Mouse (Mus musculus): ENCODE results near the gene AC140267.1.
A peak's percentile ranks its signal among the peaks of the same experiment; 100 is the strongest.

Gene AC140267.1

DNA sequence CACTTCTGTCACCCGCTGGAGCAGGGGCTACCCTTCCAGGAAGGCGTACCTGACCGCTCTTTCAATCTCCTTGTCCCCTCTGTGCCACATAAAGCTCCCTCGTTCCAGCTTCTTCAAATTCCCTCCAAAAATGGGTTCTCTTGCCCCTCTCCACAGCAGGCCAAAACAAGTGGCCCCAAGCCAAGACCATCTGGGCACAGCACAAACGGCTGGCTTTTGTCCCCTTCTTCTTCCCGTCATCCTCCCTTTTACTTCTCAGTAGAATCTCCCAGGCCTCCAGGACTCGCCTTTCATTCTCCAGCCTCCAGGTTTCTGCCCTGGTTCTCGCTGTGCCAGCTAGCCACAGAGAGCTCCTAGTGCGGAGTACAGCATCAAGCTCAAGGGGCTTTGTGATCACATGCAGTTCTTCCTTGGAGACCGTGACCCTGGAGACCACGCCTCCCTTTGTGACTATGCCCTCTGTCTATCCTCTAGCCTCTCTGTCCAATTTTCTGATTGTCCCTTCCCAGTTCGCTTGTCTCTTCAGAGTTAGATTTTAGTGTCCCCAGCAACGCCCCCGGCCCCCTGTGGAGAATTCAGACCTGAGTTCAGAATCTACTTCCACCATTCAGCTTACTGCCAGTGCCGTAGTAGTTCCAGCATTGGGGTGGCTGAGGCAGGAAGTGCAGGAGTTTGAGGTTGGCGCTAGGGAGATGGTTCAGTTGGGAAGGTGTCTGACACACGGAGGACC, 7.4 kb upstream of the AC140267.1 start:
- no peak for DNase-seq (ENCODE audit: low spot score in 2 of 2)

DNA sequence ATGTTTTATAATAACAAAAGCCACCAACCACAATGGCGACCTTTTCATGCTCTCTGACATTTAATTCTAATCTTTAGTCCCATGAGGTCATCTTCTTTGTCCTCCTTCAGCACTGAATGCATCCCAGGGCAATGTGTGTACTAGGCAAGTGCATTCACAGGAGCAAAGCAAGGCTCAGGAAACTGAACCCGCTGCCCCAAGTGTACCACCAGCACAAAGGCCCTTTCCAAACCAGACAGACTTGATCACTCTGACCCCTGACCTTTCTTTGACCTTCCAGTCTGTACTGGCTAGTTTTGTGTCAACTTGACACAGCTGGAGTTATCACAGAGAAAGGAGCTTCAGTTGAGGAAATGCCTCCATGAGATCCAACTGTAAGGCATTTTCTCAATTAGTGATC, 3.3 kb upstream of the AC140267.1 start:
- no peak for DNase-seq (ENCODE audit: low spot score in 2 of 2)

DNA sequence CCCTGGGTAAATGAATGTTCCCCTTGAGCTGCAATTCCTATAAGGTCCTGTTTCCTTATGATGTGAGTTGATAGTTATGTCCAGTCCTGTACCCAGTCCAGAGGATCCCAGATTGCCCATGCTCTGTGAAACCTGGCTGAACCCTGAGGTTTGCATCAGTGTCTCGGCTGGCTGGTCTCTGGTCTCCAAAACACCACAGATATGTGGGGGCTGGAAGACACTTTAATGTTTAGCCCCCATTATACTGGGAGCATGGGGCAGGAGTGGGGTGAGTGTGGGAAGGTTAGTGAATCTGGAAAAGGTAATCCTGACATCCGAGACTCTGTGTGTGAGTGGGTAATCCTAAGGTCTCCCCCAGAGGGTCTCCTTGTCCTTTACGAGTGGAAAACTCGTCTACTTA, 2.6 kb upstream of the AC140267.1 start:
- DNase-seq (ENCODE audit: low spot score in 2 of 2): no peak

DNA sequence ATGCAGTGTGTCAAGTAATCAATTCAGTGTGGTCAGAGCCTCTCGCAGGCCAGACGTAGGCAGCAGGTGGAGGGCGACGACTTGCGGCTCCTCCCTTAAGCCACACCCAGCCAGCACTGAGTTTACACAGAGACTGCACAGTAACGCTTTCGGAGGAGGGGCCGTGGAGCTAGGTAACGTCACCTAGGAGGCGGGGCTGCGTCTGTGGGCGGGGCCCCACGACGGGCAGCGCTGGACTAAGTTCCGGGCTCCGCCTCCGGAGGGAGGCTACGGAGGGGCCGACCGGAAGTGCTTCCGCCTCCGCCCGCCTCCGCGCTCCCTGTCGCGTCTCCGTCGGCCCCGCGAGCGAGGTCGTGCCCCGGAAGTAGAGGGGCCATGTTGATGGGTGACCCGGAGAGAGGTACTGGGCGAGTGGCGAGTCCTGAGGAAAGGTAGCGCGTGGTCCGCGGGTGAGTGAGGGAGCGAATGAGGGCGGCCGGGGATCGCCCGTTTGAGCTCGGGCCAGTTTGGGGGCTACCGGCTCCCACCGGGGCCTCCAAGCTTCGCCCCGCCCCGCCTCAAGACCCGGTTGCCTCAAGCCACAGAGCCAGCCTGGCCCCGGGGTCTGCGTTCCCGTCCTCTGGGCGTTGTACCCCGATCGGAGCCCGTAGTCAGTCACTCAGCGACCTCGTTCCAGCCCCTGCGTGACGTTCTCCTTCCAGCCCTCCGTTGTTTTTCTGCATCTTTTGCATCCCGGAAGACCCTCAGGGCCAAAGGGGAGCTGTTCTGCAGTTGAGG, 1.7 kb upstream of the AC140267.1 start, which contains the start of gene Mief1:
Mief1 (plus strand) TSS at position 286 of the 777 bp plus-strand sequence.
- peak; percentile 98 to 99 for DNase-seq (ENCODE audit: low spot score in 2 of 2)

DNA sequence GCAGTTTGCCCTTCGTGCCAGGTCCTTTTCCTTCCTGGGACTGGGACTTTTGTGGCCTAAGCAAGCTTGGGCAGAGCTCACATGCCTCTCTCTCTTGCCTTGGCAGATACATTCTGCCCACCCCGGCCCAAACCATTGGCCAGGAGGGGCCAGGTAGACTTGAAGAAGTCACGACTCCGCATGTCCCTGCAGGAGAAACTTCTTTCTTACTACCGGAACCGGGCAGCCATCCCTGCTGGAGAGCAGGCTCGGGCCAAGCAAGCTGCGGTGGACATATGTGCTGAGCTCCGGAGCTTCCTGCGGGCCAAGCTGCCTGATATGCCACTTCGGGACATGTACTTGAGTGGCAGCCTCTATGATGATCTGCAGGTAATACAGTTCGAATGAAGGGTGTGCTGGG, 12.5 kb downstream of the AC140267.1 start:
- no peak for DNase-seq (ENCODE audit: low spot score in 2 of 2)

DNA sequence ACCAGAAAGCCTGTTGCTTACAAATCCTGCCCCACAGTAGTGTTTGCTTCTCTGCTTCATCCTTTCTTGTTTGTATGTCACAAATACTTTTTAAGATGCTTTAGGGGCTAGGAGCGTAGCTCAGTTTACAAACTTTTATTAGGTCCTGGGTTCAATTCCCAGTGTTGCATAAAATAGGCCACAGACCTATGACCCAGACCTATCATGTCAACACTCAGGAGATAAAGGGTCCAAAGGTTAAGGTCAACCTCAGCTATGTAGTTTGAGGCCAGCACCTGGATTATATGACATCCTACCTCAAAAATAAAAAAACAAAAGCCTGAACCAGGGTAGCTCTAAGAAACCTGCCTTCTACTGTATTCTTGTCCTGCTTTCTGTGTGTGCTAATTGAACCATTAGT, 13.0 kb downstream of the AC140267.1 start:
- DNase-seq (ENCODE audit: low spot score in 2 of 2): no peak

DNA sequence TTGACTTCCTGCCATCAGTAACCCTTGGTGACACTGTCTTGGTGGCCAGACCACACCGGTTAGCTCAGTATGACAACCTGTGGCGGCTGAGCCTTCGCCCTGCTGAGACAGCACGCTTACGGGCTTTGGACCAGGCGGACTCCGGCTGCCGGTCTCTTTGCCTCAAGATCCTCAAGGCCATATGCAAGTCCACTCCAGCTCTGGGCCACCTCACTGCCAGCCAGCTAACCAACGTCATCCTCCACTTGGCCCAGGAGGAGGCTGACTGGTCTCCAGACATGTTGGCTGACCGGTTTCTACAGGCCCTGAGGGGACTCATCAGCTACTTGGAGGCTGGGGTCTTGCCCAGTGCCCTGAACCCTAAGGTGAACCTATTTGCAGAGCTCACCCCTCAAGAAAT, 14.0 kb downstream of the AC140267.1 start:
- no peak for DNase-seq (ENCODE audit: low spot score in 2 of 2)

DNA sequence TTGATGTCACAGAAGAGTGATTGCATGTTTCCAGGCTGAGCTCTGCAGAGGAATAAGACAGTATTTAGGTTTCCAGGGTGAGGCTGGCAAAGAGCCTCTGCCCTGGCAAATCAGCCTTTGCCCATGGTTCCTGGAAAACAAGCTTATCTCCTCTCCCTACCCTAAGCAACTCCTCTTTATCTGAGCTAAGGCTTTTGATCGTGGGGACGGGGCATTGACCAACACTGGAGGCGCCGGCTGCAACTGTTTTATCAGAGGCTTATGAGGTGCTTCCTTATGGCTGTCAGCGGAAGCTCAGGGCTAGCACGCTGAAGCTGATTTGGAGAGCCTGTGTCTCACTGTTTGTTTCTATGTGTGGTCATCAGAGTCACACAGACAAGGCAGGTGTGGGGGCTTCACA, 15.0 kb downstream of the AC140267.1 start:
- no peak for DNase-seq (ENCODE audit: low spot score in 2 of 2)

DNA sequence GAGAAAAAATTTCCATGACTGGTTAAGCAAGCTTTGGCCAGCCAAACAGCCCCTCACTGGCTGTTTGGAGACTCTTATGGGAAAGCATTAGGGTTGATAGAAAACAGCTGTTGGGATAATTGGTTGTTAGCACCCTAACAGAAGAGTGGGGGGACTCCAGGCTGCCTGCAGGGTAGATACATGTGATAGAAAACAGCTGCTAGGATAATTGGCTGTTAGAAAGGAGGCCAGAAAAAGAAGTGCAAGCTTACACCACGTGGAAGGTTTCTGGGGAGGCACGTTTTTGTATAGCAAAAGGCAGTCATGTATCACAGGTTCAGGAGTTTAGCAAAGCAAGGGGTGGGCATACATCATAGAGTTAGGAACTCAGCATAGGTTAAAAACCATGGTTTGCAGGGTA, 17.9 kb downstream of the AC140267.1 start:
- DNase-seq (ENCODE audit: low spot score in 2 of 2): no peak

DNA sequence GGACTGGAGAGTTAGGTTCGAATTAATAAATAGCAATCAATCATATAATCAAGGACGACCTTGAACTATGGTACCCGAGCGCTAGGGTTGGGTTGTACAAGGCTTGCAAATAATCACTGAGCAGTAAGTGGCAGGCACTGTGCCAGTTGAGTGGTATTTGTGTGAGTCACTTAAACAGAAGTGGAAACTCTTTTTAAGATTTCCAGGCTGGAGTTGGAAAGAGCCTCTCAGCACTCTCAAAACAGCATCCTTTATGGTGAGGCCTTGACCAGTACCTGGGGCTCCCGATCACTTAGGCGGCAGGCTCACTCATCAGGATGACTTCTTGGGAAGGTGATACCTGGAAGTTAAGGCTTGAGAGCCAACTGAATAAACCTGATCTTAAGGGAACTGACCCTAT, 18.6 kb downstream of the AC140267.1 start:
- peak in 1 of 2 experiments; percentile 28 for DNase-seq (ENCODE audit: low spot score in 2 of 2)

DNA sequence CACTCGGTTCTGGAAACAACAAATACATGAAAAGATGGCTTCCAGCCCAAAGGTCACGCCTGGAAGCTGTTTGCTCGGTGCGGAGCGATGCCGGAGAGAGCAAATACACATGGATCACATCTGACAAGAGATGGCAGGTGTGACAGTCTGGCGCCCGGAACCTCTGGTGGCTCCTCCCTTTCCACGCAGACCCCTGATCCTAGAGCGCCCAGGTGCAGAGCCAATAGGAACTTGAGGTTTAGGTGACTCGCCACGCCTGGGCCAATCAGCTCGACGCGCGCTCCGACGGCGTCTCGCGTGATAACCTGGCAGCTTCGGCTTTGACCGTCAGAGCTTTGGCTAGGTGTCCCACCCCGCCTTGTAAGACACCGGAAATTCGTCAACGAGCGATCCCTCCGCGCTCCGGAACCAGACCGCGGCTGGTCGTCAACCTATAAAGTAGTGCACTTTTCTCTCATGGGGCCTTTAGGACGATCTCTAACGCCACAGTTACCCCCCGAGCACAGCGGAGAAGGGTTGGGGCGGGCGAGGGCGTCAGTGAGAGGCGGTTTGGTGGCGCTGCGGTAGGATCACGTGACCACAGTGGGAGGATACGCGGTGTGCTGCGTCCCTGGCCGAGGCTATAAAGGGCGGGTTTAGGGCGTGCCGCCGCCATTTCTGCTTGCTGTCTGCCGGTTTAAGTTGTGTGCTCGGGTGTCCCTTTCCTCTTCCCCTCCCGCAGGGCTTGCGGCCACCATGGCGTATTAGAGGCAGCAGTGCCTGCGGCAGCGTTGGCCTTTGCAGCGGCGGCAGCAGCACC, 19.4 kb downstream of the AC140267.1 start, which contains the start of gene Atf4:
Atf4 (plus strand) TSS at position 338 of the 799 bp plus-strand sequence.
- DNase-seq (ENCODE audit: low spot score in 2 of 2): peak; percentile 96 to 98

DNA sequence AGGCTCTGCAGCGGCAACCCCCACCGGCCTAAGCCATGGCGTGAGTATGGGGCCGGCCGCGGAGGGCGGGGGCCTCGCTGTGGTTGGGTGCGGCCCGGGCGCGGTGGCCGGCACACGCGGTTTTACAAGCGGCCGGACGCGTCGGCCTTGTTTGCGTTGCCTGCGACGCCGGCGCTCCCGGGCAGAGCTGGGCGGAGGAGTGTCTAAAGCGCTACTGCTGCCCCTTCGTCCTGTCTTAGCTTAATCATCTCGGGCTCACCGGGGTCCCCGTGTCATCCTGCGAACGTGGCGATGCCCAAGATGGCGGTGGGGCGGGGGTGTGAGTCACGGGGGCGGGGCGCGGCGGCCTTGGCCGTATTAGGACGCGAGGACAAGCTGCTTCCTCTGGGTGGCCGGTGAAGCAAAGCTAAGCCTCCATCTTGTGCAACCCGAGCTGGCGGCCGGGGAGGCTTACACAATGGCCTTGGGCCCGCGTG, 20.0 kb downstream of the AC140267.1 start:
- DNase-seq (ENCODE audit: low spot score in 2 of 2): peak; percentile 74 to 91

DNA sequence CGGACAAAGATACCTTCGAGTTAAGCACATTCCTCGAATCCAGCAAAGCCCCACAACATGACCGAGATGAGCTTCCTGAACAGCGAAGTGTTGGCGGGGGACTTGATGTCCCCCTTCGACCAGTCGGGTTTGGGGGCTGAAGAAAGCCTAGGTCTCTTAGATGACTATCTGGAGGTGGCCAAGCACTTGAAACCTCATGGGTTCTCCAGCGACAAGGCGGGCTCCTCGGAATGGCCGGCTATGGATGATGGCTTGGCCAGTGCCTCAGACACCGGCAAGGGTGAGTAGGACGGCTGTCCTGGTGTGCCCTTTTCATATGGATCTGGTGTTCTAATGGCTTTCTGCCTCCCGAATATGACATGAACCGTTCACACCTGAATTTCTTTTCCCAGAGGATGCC, 20.6 kb downstream of the AC140267.1 start:
- DNase-seq (ENCODE audit: low spot score in 2 of 2): peak in 1 of 2 experiments; percentile 45

DNA sequence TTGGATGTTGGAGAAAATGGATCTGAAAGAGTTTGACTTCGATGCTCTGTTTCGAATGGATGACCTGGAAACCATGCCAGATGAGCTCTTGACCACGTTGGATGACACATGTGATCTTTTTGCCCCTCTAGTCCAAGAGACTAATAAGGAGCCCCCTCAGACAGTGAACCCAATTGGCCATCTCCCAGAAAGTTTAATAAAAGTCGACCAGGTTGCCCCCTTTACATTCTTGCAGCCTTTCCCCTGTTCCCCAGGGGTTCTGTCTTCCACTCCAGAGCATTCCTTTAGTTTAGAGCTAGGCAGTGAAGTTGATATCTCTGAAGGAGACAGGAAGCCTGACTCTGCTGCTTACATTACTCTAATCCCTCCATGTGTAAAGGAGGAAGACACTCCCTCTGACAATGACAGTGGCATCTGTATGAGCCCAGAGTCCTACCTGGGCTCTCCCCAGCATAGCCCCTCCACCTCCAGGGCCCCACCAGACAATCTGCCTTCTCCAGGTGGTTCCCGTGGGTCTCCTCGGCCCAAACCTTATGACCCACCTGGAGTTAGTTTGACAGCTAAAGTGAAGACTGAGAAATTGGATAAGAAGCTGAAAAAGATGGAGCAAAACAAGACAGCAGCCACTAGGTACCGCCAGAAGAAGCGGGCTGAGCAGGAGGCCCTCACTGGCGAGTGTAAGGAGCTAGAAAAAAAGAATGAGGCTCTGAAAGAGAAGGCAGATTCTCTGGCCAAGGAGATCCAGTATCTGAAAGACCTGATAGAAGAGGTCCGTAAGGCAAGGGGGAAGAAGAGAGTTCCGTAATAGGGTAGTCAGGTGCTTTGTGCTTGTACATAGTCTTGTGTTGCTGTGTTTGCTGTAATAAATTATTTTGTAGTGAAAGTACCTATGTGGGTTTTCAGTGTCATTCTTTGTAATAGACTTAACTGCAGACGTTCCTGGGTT, 21.3 kb downstream of the AC140267.1 start:
- DNase-seq (ENCODE audit: low spot score in 2 of 2): peak in 1 of 2 experiments; percentile 24

DNA sequence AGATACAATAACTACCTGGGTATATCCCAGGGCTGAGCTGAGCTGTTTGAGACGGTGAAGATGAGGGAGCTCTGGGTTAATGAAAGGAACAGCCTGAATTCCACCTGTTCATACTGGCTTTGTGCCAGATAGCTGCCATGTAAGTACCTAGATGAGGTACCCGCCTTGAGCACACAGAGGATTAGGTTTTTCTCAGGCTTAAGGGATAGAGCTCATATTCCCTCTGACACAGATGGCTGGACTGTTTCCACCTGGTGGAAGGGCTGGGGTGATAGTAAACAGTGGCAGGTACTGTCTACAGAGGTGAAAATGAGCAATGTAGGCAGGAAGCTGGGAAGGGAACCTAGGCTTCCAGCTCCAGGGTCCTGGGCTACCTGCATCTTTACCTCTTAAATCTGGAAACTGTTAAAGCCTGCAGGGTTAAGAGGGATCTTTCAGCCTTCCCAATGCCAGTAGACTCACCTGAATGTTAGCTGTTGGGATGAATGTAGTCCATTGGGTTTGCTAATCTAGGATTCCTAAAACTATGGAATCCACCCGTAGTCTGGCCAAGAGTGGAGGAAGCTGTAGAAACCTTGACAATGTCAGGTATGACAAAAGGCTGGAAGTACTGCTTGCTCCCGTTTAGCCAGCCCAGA, 22.1 kb downstream of the AC140267.1 start:
- DNase-seq (ENCODE audit: low spot score in 2 of 2): no peak

DNA sequence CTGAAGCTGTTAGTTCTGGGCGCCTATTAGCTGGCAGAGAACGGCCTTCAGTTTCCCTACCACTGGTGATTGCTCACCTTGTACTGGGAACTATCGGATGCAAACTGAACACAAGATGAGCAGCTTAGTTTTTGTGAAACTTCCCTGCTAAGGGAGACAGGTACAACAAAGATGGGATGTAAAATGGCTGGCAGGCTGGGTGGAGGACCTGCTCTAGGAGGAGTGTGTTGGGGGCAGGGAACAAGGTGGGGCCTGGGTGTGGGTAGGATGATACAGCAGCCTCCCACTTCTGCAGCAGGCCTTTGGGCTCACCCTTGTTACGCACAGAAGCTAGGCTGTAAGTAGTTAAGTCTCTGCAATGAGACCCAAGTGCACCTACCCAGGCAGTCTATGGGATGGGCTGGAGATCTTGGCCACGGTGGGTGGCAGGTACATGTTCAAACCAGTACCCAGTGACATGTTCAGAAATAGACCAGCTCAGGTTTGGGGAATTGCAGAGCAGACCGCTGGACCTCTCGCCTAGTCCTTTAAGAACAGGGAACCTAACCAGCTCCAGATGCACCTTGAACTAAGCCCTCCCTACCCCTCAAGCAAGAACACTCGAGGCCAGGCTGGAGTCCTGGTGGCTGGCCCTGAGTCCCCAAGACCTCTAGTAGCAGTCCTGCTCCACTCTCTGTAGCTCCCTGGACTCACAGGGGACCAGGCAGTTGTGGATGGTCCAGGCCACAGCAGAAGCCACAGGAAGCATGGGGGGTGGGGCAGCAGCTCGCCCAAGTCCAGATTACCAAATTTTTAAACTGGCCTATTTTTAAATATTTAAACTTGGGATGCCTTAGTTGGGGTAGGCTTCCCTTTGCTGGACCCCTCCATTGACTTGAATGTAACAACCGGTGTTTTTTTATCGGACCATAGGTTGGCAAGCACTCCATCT, 22.9 kb downstream of the AC140267.1 start:
- DNase-seq (ENCODE audit: low spot score in 2 of 2): peak; percentile 47 to 77

DNA sequence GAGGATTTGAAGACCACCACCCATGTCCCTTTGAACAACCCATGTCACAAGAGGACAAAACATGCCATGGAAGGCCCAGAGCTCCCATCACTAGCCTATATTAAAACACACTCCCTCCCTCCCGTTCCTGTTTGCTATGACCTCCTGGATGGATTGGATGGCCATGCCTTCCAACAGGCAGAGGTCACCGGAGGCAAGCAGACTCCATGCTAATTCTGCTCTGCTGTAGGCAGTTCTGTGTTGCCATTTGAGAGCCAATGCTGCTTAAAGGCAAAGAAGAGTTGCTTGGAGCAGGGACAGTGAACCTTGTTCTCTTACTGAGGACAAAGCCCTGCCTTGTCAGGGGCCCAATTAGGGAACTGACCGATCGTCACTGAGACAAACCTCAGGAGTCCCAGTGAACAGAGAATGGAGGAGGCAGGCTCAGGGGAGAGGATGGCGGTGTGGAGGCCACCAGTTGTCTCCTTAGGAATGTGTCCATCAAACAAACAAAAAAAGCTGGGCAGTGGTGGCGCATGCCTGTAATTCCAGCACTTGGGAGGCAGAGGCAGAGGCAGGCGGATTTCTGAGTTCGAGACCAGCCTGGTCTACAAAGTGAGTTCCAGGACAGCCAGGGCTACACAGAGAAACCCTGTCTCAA, 23.9 kb downstream of the AC140267.1 start:
- no peak for DNase-seq (ENCODE audit: low spot score in 2 of 2)

DNA sequence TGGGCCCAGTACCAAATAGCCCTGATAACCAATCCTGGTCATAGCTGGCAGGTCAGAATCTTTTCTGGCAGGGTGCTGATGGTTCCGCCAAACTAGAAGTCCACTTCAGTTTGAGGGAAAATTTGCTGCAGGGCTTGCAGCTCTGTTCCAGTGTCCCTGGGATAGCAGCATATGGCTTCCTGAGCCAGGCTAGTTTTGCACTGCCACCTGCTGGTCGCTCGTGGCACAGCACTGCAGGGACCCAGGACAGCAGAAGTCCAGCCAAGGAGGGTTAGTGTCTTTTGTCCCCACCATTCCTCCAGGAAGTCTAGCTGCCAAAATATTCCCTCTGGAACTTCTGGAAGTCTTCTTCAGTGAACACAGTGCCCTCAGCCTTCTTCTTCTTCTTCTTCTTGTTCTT, 25.0 kb downstream of the AC140267.1 start:
- peak; percentile 91 to 93 for DNase-seq (ENCODE audit: low spot score in 2 of 2)

DNA sequence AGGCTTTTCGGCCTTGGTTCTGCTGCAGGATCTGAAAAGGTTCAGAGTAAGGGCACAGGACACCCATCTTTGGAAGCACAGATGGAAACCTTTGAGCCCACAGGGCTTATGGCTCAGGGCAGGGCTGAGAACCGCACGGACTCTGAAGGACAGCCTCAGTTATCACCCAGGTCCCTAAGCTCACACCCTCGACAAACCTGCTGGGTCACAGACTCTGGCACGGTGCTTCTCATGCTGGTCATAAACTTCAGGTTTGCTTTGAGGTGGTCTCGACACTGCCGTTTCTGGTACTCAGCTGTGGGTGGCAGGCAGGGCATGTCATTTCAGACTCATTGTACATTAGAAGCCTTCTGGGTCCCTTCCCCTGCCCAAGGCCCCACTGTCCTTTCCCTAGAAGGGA, 25.5 kb downstream of the AC140267.1 start:
- DNase-seq (ENCODE audit: low spot score in 2 of 2): no peak

Data from spleen, postnatal 10 days (tissue).